Mouse (Mus musculus) bone marrow, adult 2 months (tissue): ENCODE results near the gene Slco4c1.

Source experiments
- CTCF ChIP-seq: fragments of 200-500 bp; IDR thresholded peaks from 2 replicates; pipeline ENCODE4 v1.5.1; 2011; ENCODE audit warnings: low read length, control low read depth; ENCODE audit not compliant: control insufficient read depth, insufficient read depth
- POLR2A ChIP-seq: fragments of 200-500 bp; IDR thresholded peaks from 2 replicates; pipeline ENCODE4 v1.6.1; 2011; ENCODE audit warnings: low read depth, mild to moderate bottlenecking, control low read depth, low read length, borderline replicate concordance; ENCODE audit not compliant: control insufficient read depth

DNA sequence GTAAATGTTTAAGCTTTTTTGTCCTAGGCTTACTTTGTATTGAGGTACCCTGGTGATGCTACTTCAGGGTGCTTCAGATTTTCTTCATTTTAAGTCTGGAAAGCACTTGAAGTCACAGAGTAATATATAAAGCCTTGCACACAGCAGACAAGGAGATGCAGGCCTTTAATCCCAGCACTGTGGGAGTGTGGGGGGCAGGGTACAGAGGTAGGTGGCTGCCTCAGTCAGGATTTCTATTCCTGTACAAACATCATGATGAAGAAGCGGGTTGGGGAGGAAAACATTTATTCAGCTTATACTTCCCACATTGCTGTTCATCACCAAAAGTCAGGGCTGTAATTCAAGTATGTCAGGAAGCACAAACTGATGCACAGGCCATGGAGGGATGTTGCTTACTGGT lies 6.6 kb upstream of the Slco4c1 start:
- TF ChIP-seq CTCF, result no peak
- no peak for TF ChIP-seq POLR2A
